Mouse (Mus musculus): Measurements from ENCODE around the gene Vmn1r219. TPM values are rescaled to one million over a fixed set of nuclear protein-coding genes. Genes with fewer than 3 reads are reported as not detected.

The Vmn1r219 gene
- polyA plus RNA-seq, 1 experiment from 2014 or later: not detected

Other genes starting within 250 kb of the Vmn1r219 start
- not detected in 2 replicates for gene Vmn1r213, start 151.7 kb upstream of the Vmn1r219 start, polyA plus RNA-seq (2015; fragmentation: Nextera tagmentation; extraction: Ambion mirVana)
- not detected in 2 replicates for gene Vmn1r214, start 128.9 kb upstream of the Vmn1r219 start, polyA plus RNA-seq (2015; fragmentation: Nextera tagmentation; extraction: Ambion mirVana)
- not detected in 2 replicates for gene Vmn1r215, start 91.3 kb upstream of the Vmn1r219 start, polyA plus RNA-seq (2015; fragmentation: Nextera tagmentation; extraction: Ambion mirVana)
- gene Vmn1r217, start 41.1 kb upstream of the Vmn1r219 start, polyA plus RNA-seq (2015; fragmentation: Nextera tagmentation; extraction: Ambion mirVana): not detected in 2 replicates
- gene Vmn1r218, start 26.2 kb upstream of the Vmn1r219 start, polyA plus RNA-seq (2015; fragmentation: Nextera tagmentation; extraction: Ambion mirVana): 0.01 and 0.07 TPM in 2 replicates
- 0.18 TPM in 1 of 2 replicates, not detected in the other for gene Vmn1r220, start 28.7 kb downstream of the Vmn1r219 start, polyA plus RNA-seq (2015; fragmentation: Nextera tagmentation; extraction: Ambion mirVana)
- gene Vmn1r221, start 54.8 kb downstream of the Vmn1r219 start, polyA plus RNA-seq (2015; fragmentation: Nextera tagmentation; extraction: Ambion mirVana): not detected in 2 replicates
- gene Vmn1r222, start 76.6 kb downstream of the Vmn1r219 start, polyA plus RNA-seq (2015; fragmentation: Nextera tagmentation; extraction: Ambion mirVana): not detected in 2 replicates
- gene Vmn1r223, start 87.8 kb downstream of the Vmn1r219 start, polyA plus RNA-seq (2015; fragmentation: Nextera tagmentation; extraction: Ambion mirVana): not detected in 2 replicates
- gene Zfp322a, start 209.9 kb downstream of the Vmn1r219 start, polyA plus RNA-seq (2015; fragmentation: Nextera tagmentation; extraction: Ambion mirVana): 38.5 and 43.1 TPM in 2 replicates

Data from embryonic facial prominence, embryonic 15.5 days (tissue).